Mouse (Mus musculus) monocyte, adult 2 months (primary cell): Measurements from ENCODE around the gene Umodl1.

Experiments
- DNase-seq, 2 experiments: peaks; one replicate each; pipeline ENCODE4 v3.0.0; 2022; ENCODE audit warnings: low spot score in 2 of 2, low read depth in 1 of 2

Umodl1 gene

GRCm38 (mm10) chr17:30990254-30990653 is 35.8 kb downstream of the Umodl1 start:
- DNase-seq: no peak

- no peak for DNase-seq
These were observed 41.9 kb downstream of the Umodl1 start for GRCm38 (mm10) chr17:30996296-30996695.

- DNase-seq: no peak
These were observed 46.5 kb downstream of the Umodl1 start for GRCm38 (mm10) chr17:31000897-31001296.

- DNase-seq: no peak
These were observed 48.2 kb downstream of the Umodl1 start for GRCm38 (mm10) chr17:31002613-31003012.

- no peak for DNase-seq
These were observed 50.8 kb downstream of the Umodl1 start for GRCm38 (mm10) chr17:31005284-31005683.

GRCm38 (mm10) chr17:31007357-31007756 is 52.9 kb downstream of the Umodl1 start:
- DNase-seq: no peak

- no peak for DNase-seq
These were observed 54.0 kb downstream of the Umodl1 start for GRCm38 (mm10) chr17:31008416-31008815.

- DNase-seq: peak in 1 of 2 experiments; percentile 21
These were observed 57.3 kb downstream of the Umodl1 start for GRCm38 (mm10) chr17:31011551-31012394.

- peak; percentile 21 to 45 for DNase-seq
These were observed 63.8 kb downstream of the Umodl1 start for GRCm38 (mm10) chr17:31018267-31018666.

- peak in 1 of 2 experiments; percentile 46 for DNase-seq
These were observed 65.1 kb downstream of the Umodl1 start for GRCm38 (mm10) chr17:31019505-31019904.

- DNase-seq: no peak
These were observed 65.6 kb downstream of the Umodl1 start for GRCm38 (mm10) chr17:31020078-31020477.

- no peak for DNase-seq
These were observed 66.8 kb downstream of the Umodl1 start for GRCm38 (mm10) chr17:31021276-31021675.

- DNase-seq: no peak
These were observed 69.8 kb downstream of the Umodl1 start for GRCm38 (mm10) chr17:31024125-31024781.

- no peak for DNase-seq
These were observed 70.3 kb downstream of the Umodl1 start for GRCm38 (mm10) chr17:31024782-31025125.

- no peak for DNase-seq
These were observed 72.5 kb downstream of the Umodl1 start for GRCm38 (mm10) chr17:31026986-31027385.

- no peak for DNase-seq
These were observed 73.3 kb downstream of the Umodl1 start for GRCm38 (mm10) chr17:31027723-31028122.

- DNase-seq: no peak
These were observed 74.5 kb downstream of the Umodl1 start for GRCm38 (mm10) chr17:31028821-31029370.

GRCm38 (mm10) chr17:31029407-31029806 is 75.0 kb downstream of the Umodl1 start:
- no peak for DNase-seq

GRCm38 (mm10) chr17:31032341-31032740 is 77.9 kb downstream of the Umodl1 start:
- DNase-seq: no peak

GRCm38 (mm10) chr17:31033251-31033650 is 78.8 kb downstream of the Umodl1 start:
- no peak for DNase-seq

- DNase-seq: no peak
These were observed 79.7 kb downstream of the Umodl1 start for GRCm38 (mm10) chr17:31034165-31034564.

GRCm38 (mm10) chr17:31034674-31035356 is 80.4 kb downstream of the Umodl1 start:
- no peak for DNase-seq
